Mouse (Mus musculus) liver, embryonic 14.5 days (tissue): ENCODE results near the gene Impad1.

ENCODE experiments used
- CTCF ChIP-seq: IDR thresholded peaks from 2 replicates; pipeline ENCODE4 v1.5.1; 2016; ENCODE audit warnings: antibody characterized with exemption, low read depth, control low read depth
- EP300 ChIP-seq: IDR thresholded peaks from 2 replicates; pipeline ENCODE4 v1.6.1; 2016; ENCODE audit warnings: antibody characterized with exemption, low read depth

- TF ChIP-seq EP300 = no peak
- no peak for TF ChIP-seq CTCF
Observed at GRCm38 (mm10) chr4:4785169-4785568, 8.0 kb downstream of the Impad1 start.
